Mouse (Mus musculus) intestine, embryonic 16.5 days (tissue): Measurements from ENCODE around the gene Abcb6. TPM values are rescaled to one million over a fixed set of nuclear protein-coding genes. Genes with fewer than 3 reads are reported as not detected.
A peak's percentile ranks its signal among the peaks of the same experiment; 100 is the strongest.

Source experiments
- ATAC-seq: fragments of 200-750 bp; cut with Nextera tagmentation; 2 replicates; pipeline ENCODE4 v1.8.0; 2017; ENCODE audit warnings: moderate TSS enrichment, moderate library complexity
- H3K27ac ChIP-seq: fragments of 300-500 bp; sonication (generic); 2 replicates; pipeline ENCODE4 v1.5.1; 2014; ENCODE audit warnings: mild to moderate bottlenecking, low read length
- H3K27me3 ChIP-seq: fragments of 300-500 bp; sonication (generic); replicated peaks from 2 replicates; pipeline ENCODE4 v1.6.1; 2014; ENCODE audit warnings: low read length, control low read depth, mixed read lengths; ENCODE audit not compliant: control insufficient read depth, insufficient read depth
- H3K36me3 ChIP-seq: fragments of 300-500 bp; sonication (generic); 2 replicates; pipeline ENCODE4 v1.6.1; 2014; ENCODE audit warnings: low read length, control low read depth; ENCODE audit not compliant: control insufficient read depth, insufficient read depth
- H3K4me1 ChIP-seq: fragments of 300-500 bp; sonication (generic); 2 replicates; pipeline ENCODE4 v1.6.1; 2014; ENCODE audit warnings: low read length, control low read depth, mixed read lengths; ENCODE audit not compliant: control insufficient read depth, insufficient read depth
- H3K4me2 ChIP-seq: fragments of 300-500 bp; sonication (generic); 2 replicates; pipeline ENCODE4 v1.6.1; 2014; ENCODE audit warnings: low read depth, low read length, control low read depth
- H3K4me3 ChIP-seq: fragments of 300-500 bp; sonication (generic); 2 replicates; pipeline ENCODE4 v1.5.1; 2014; ENCODE audit warnings: mild to moderate bottlenecking, low read length
- H3K9ac ChIP-seq: fragments of 300-500 bp; sonication (generic); 2 replicates; pipeline ENCODE4 v1.6.1; 2014; ENCODE audit warnings: low read depth, low read length
- H3K9me3 ChIP-seq: fragments of 300-500 bp; sonication (generic); 2 replicates; pipeline ENCODE4 v1.6.1; 2016; ENCODE audit warnings: low read length, control low read depth; ENCODE audit not compliant: control insufficient read depth
- WGBS: fragments of 180-500 bp; shearing (Covaris S2); extraction: QIAGEN DNeasy Blood & Tissue Kit; methylation state at CpG from one replicate; pipeline ENCODE4 v1.1.7; 2014; 5-methylcytosine and 5-hydroxymethylcytosine counted together
- polyA plus RNA-seq: library from polyadenylated mRNA; unstranded; fragments of >200 nt; fragmentation: Nextera tagmentation; extraction: Ambion mirVana; gene quantifications from 2 replicates; pipeline ENCODE4 v1.2.1, GENCODE M21; 2015

The Abcb6 gene
- 21.5 and 27.8 TPM in 2 replicates for polyA plus RNA-seq

DNA sequence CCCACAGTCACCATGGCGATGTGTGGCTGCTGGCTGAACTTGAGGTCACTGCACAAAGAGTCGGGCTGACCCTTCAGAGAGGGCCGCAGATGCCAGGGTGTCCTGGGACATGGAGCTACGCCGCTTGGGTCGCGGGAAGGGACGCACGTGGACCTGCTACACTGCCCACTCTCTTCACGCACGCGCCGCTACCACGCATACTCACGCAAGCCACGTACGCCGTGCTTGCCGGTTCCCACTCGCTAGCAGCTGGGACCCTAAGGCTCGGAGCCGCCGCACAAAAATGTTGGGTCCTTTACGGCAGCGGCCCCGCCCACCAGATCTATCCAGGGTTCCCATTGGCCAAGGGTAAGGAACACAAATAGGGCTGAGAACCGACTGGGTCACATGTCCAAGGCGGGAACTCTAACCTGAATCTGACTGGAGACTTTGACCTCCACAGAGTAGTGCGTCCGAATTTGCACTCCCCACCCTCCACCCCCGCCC, at the start of gene Abcb6:
Abcb6 (minus strand) TSS at position 288 of the 486 bp plus-strand sequence.
- Histone ChIP-seq H3K27me3 (no peaks in the 10 kb centered on the region), H3K36me3 (peaks cover 23% of the 10 kb centered on the region), H3K4me3 (peak within 1 kb of the TSS; percentile 63), H3K9me3 (0 out of 2 replicates have a peak, but pooled peaks cover 3% of the 10 kb centered on the region), H3K4me1 (peaks cover 21% of the 10 kb centered on the region), H3K4me2 (peak within 1 kb of the TSS; percentile 95), H3K27ac (peak within 1 kb of the TSS; percentile 63), H3K9ac (peak within 1 kb of the TSS; percentile 75)
- peak; percentile 94 for ATAC-seq
- 0% methylated on average over 31 of the region's 31 CpGs for WGBS

GRCm38 (mm10) chr1:75229158-75229557, 49.0 kb upstream of the Abcb6 start:
- Histone ChIP-seq H3K36me3 (no peaks in the 10 kb centered on the region), H3K9me3 (no peaks in the 10 kb centered on the region), H3K4me3 (no peak overlapping the region), H3K4me2 (no peak overlapping the region), H3K27me3 (no peaks in the 10 kb centered on the region; the same call in 1 of the 2 replicates), H3K4me1 (no peaks in the 10 kb centered on the region), H3K27ac (no peak overlapping the region), H3K9ac (no peak overlapping the region)
- 64% methylated on average over 4 of the region's 4 CpGs for WGBS
- no peak for ATAC-seq

GRCm38 (mm10) chr1:75227653-75228052, 47.5 kb upstream of the Abcb6 start:
- Histone ChIP-seq H3K27me3 (no peaks in the 10 kb centered on the region; the same call in 1 of the 2 replicates), H3K9me3 (no peaks in the 10 kb centered on the region), H3K9ac (no peak overlapping the region), H3K27ac (no peak overlapping the region), H3K4me1 (no peaks in the 10 kb centered on the region), H3K4me3 (no peak overlapping the region), H3K36me3 (no peaks in the 10 kb centered on the region), H3K4me2 (no peak overlapping the region)
- ATAC-seq = no peak
- whole genome bisulfite sequencing = 74% methylated on average over 1 of the region's 1 CpGs

DNA sequence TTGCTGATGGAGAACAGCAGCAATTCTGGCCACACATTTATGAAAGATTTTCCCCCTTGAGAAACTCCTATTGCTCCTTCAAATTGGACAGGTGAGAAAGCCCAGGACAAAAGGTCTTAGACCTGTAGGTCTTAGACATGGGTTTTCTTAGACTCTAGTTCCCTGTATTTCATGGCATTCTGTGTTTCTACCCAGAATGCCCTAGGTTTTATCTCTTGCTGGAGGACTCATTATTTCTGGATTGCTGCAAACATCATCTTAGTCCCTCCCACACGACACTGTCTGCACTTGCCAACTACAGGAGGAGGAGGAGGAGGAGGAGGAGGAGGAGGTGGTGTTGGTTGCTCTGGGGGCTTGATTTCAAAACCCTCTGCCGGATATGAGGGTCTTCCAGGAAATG, 45.9 kb upstream of the Abcb6 start:
- no peaks in the 10 kb centered on the region for H3K36me3 ChIP-seq
- ATAC-seq = no peak
- WGBS = 53% methylated on average over 2 of the region's 2 CpGs
- H3K9ac ChIP-seq = no peak overlapping the region
- H3K9me3 ChIP-seq = no peaks in the 10 kb centered on the region
- H3K27ac ChIP-seq = no peak overlapping the region
- no peak overlapping the region for H3K4me3 ChIP-seq
- no peaks in the 10 kb centered on the region for H3K4me1 ChIP-seq
- H3K4me2 ChIP-seq = no peak overlapping the region
- no peaks in the 10 kb centered on the region for H3K27me3 ChIP-seq

DNA sequence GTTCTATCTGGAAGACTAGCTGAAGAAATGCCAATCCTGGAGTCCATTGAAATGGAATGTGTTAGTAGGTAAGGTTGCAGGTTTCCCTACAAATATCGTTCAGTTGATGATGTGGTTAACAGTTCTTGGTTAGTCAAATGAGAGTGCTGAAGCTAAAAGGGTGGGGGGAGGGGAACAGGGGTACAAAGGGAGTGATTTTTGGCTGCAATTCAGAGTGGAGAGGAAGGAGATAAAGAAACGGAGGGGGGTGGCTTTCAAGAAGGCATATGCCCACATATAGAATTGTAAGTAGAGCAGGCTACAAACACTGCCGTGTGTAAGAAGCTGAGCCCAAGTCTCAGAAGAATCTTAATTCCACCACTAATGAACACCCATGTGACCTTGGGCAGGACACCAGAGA, 45.3 kb upstream of the Abcb6 start:
- H3K4me2 ChIP-seq = no peak overlapping the region
- no peak overlapping the region for H3K9ac ChIP-seq
- WGBS = 63% methylated on average over 3 of the region's 3 CpGs
- no peak for ATAC-seq
- no peaks in the 10 kb centered on the region for H3K36me3 ChIP-seq
- no peak overlapping the region for H3K27ac ChIP-seq
- no peaks in the 10 kb centered on the region for H3K4me1 ChIP-seq
- H3K4me3 ChIP-seq = no peak overlapping the region
- no peaks in the 10 kb centered on the region for H3K9me3 ChIP-seq
- 0 out of 2 replicates have a peak, but pooled peaks cover 5% of the 10 kb centered on the region for H3K27me3 ChIP-seq

GRCm38 (mm10) chr1:75223532-75223931, 43.3 kb upstream of the Abcb6 start:
- WGBS = 67% methylated on average over 6 of the region's 6 CpGs
- H3K27ac ChIP-seq = no peak overlapping the region
- H3K4me3 ChIP-seq = no peak overlapping the region
- H3K4me1 ChIP-seq = peaks cover 7% of the 10 kb centered on the region
- no peaks in the 10 kb centered on the region for H3K36me3 ChIP-seq
- H3K4me2 ChIP-seq = no peak overlapping the region
- peaks cover 17% of the 10 kb centered on the region; the same call in 1 of the 2 replicates for H3K27me3 ChIP-seq
- ATAC-seq = no peak
- no peaks in the 10 kb centered on the region for H3K9me3 ChIP-seq
- H3K9ac ChIP-seq = no peak overlapping the region

DNA sequence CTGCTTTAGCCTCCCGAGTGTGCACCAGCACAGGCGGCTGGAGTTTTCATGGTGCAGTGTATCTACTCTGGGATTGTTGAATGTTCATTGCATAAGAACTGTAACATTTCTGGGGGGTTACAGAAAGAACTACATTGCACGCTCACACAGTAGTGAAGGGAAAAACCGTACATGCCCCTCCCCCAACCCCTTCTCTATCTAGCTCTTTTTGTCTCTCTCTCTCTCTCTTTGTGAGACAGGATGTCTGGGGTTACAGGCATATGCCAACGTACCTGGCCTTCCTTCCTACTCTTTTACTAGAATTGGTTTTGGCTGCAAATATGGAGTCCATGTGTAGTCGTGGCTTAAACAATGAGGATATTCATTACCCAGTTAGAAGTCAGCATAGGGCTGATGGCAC, 42.7 kb upstream of the Abcb6 start:
- Histone ChIP-seq H3K36me3 (no peaks in the 10 kb centered on the region), H3K4me3 (no peak overlapping the region), H3K27ac (no peak overlapping the region), H3K27me3 (peaks cover 21% of the 10 kb centered on the region; the same call in 1 of the 2 replicates), H3K4me1 (peaks cover 10% of the 10 kb centered on the region), H3K9ac (no peak overlapping the region), H3K9me3 (no peaks in the 10 kb centered on the region), H3K4me2 (no peak overlapping the region)
- no peak for ATAC-seq
- WGBS = 80% methylated on average over 6 of the region's 6 CpGs

DNA sequence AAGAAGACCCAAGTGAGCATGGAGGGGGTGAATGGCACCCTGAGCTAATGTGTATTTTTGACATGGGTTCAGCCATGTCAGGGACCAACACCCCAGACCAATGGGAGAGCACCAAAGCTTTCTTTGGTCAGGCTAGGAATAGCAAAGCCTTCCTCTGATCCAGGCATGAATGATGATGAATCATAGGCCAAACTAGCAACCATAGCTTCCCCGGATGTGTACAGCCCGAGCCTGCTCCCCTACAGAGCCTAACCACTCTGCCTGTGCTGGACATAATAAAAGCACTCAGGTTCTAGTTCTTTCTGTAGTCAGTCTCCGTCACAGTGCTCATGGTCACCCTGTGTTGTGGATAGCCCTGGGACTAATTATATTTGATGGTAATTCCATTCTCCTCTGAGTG, 41.3 kb upstream of the Abcb6 start:
- 77% methylated on average over 3 of the region's 3 CpGs for WGBS
- Histone ChIP-seq H3K9me3 (no peaks in the 10 kb centered on the region), H3K36me3 (no peaks in the 10 kb centered on the region), H3K9ac (no peak overlapping the region), H3K4me2 (no peak overlapping the region), H3K27me3 (peaks cover 21% of the 10 kb centered on the region; the same call in 1 of the 2 replicates), H3K4me1 (peaks cover 16% of the 10 kb centered on the region), H3K4me3 (no peak overlapping the region), H3K27ac (no peak overlapping the region)
- no peak for ATAC-seq

- no peaks in the 10 kb centered on the region for H3K9me3 ChIP-seq
- under 1% methylated on average over 34 of the region's 34 CpGs for WGBS
- peaks cover 23% of the 10 kb centered on the region for H3K4me1 ChIP-seq
These were observed 39.3 kb upstream of the Abcb6 start, which contains the start of gene Tuba4a for GRCm38 (mm10) chr1:75219531-75219930. Tuba4a (minus strand) TSS chr1:75219865.

More at GRCm38 (mm10) chr1:75219531-75219930, 39.3 kb upstream of the Abcb6 start, which contains the start of gene Tuba4a:
- Histone ChIP-seq H3K27me3 (peaks cover 21% of the 10 kb centered on the region; the same call in 1 of the 2 replicates), H3K4me3 (peak within 1 kb of the TSS; percentile 64), H3K36me3 (0 out of 2 replicates have a peak, but pooled peaks cover 7% of the 10 kb centered on the region), H3K9ac (peak within 1 kb of the TSS; percentile 75), H3K4me2 (peak within 1 kb of the TSS; percentile 99), H3K27ac (peak within 1 kb of the TSS; percentile 80)
- peak; percentile 52 for ATAC-seq
